Mouse (Mus musculus): ENCODE results near the gene Piezo1. TPM values are rescaled to one million over a fixed set of nuclear protein-coding genes. Genes with fewer than 3 reads are reported as not detected.
A peak's percentile ranks its signal among the peaks of the same experiment; 100 is the strongest.

The Piezo1 gene
- polyA plus RNA-seq, 1 experiment from 2014 or later = 14.3 TPM

DNA sequence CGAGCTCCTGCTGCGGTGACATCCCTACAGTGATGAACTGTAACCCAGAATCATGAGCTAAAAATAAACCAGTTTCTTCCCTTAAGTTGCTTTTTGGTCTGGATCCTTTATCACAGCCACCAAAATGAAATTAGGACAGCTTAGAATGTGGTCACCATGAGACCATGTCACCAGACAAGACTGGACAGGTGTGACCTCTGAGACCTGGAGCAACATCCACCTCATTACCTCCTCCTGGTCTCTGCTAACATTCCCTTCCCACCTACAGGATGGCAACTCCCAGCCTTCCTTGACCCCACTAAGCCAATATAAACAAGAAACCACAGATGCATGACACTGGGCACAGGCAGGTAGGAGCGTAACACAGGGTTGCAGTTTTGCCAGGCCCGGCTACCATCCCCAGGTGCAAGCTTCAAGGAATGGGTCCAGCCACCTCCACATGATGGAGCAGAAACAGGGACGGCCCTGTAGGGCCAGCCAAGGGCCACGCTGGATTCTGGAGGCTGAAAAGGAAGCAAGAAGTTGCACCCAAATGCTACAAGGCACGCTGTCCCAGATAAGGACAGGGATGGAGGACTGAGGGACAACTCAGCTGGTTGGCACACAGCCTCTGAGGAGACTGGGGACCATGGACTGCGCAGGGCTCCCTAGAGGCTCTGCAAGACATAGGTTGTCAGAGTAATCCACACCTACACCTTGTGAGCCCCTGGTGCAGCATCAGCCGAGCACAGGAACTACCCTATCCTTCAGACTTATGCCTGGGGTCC is 12.6 kb downstream of the Piezo1 start:
- no peak overlapping the region for H3K4me3 ChIP-seq (replicated peaks)
- no peaks in the 10 kb centered on the region; the same call in 1 of the 2 replicates for H3K36me3 ChIP-seq
- H3K27ac ChIP-seq (replicated peaks) = no peak overlapping the region
- no peak for ATAC-seq (ENCODE audit: insufficient number of reproducible peaks, low FRiP score, low TSS enrichment, low read depth)
- WGBS = 90% methylated on average over 9 of the region's 9 CpGs
- no peak overlapping the region for H3K4me2 ChIP-seq (replicated peaks)
- H3K9me3 ChIP-seq (replicated peaks) = no peaks in the 10 kb centered on the region
- H3K4me1 ChIP-seq = peaks cover 28% of the 10 kb centered on the region
- no peak overlapping the region for H3K9ac ChIP-seq
- H3K27me3 ChIP-seq = no peaks in the 10 kb centered on the region

DNA sequence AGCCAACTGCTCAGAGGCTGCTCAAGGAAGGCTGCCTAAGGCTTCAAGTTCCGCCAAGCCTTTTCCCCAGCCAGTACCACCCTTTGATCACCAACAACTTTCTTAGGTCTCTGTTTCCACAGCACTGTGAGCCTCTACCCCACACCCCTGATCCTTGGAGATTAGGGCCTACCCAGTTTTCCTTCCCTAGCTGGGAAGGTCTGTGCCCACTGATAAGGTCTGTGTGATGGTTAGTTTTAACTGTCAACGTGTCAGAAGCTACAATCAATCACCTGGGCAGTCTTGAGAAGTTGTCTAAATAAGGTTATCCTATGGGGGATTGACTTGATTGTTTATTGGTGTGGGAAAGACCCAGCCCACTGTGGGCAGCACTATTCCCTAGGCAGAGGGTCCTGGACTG is 13.3 kb downstream of the Piezo1 start:
- no peaks in the 10 kb centered on the region for H3K36me3 ChIP-seq
- peak overlapping the region; percentile 75 for H3K27ac ChIP-seq (replicated peaks)
- H3K9me3 ChIP-seq (replicated peaks) = no peaks in the 10 kb centered on the region
- no peak for ATAC-seq (ENCODE audit: insufficient number of reproducible peaks, low FRiP score, low TSS enrichment, low read depth)
- WGBS = 77% methylated on average over 2 of the region's 2 CpGs
- no peaks in the 10 kb centered on the region for H3K27me3 ChIP-seq
- H3K4me2 ChIP-seq (replicated peaks) = no peak overlapping the region
- H3K9ac ChIP-seq = no peak overlapping the region
- H3K4me1 ChIP-seq = peaks cover 28% of the 10 kb centered on the region
- H3K4me3 ChIP-seq (replicated peaks) = no peak overlapping the region

DNA sequence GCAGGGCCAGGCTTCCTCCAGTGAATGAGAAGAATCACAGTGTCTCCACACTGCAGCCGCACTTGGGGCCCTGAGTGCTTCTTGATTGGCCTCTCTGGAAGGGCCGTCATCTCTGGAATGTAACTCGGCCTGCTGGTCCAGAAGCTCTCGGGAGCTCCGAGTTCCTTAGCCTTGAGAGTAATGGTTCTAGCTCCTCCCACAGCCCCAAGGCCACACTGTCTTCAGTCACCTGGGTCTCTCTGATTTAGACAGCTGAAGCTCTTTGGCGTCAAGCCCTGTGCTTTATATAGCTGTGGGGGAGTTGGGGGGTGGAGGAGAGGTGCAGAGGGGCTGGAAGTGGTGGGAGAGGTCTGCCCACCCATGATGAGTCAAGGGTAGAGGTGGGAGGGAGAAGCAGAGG is 14.1 kb downstream of the Piezo1 start:
- no peak overlapping the region for H3K4me3 ChIP-seq (replicated peaks)
- peak; percentile 78 for ATAC-seq (ENCODE audit: insufficient number of reproducible peaks, low FRiP score, low TSS enrichment, low read depth)
- H3K36me3 ChIP-seq = no peaks in the 10 kb centered on the region
- H3K9ac ChIP-seq = no peak overlapping the region
- H3K4me2 ChIP-seq (replicated peaks) = peak overlapping the region; percentile 19; the same call in 1 of the 2 replicates
- H3K9me3 ChIP-seq (replicated peaks) = no peaks in the 10 kb centered on the region
- 20% methylated on average over 6 of the region's 6 CpGs for WGBS
- no peaks in the 10 kb centered on the region for H3K27me3 ChIP-seq
- peak overlapping the region; percentile 75 for H3K27ac ChIP-seq (replicated peaks)
- H3K4me1 ChIP-seq = peaks cover 28% of the 10 kb centered on the region

DNA sequence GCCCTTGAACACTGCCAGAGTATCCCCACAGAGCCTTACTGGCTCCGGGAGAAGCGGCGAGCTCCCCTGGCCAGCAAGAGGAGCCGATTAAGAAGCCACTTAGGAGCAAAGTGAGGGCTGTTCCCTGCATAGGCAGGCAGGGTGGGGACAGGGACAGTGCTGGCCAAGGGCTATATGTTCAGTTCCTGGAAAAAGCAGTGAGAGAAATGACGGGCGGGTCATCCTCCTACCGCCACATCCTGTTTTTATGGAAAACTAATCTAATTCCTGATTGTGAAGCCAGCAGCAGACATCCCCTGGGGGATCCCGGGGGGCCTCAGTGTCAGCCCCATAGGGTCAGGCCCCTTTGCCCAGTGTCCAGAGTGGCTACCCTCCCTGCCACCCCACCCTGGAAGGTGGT is 19.8 kb downstream of the Piezo1 start:
- Histone ChIP-seq H3K27me3 (no peaks in the 10 kb centered on the region), H3K4me1 (peaks cover 19% of the 10 kb centered on the region), H3K4me2 (replicated peaks) (no peak overlapping the region; the same call in 1 of the 2 replicates), H3K36me3 (no peaks in the 10 kb centered on the region), H3K27ac (replicated peaks) (peak overlapping the region; percentile 58; the same call in 1 of the 2 replicates), H3K4me3 (replicated peaks) (no peak overlapping the region), H3K9me3 (replicated peaks) (no peaks in the 10 kb centered on the region), H3K9ac (no peak overlapping the region)
- WGBS = 73% methylated on average over 8 of the region's 8 CpGs
- no peak for ATAC-seq (ENCODE audit: insufficient number of reproducible peaks, low FRiP score, low TSS enrichment, low read depth)

GRCm38 (mm10) chr8:122529159-122529558 is 22.0 kb downstream of the Piezo1 start:
- H3K4me3 ChIP-seq (replicated peaks) = no peak overlapping the region
- no peaks in the 10 kb centered on the region for H3K36me3 ChIP-seq
- no peak overlapping the region for H3K27ac ChIP-seq (replicated peaks)
- H3K27me3 ChIP-seq = no peaks in the 10 kb centered on the region
- H3K9ac ChIP-seq = no peak overlapping the region
- H3K4me1 ChIP-seq = peaks cover 37% of the 10 kb centered on the region
- no peaks in the 10 kb centered on the region for H3K9me3 ChIP-seq (replicated peaks)
- H3K4me2 ChIP-seq (replicated peaks) = no peak overlapping the region
- WGBS = 87% methylated on average over 4 of the region's 4 CpGs
- ATAC-seq (ENCODE audit: insufficient number of reproducible peaks, low FRiP score, low TSS enrichment, low read depth) = no peak

DNA sequence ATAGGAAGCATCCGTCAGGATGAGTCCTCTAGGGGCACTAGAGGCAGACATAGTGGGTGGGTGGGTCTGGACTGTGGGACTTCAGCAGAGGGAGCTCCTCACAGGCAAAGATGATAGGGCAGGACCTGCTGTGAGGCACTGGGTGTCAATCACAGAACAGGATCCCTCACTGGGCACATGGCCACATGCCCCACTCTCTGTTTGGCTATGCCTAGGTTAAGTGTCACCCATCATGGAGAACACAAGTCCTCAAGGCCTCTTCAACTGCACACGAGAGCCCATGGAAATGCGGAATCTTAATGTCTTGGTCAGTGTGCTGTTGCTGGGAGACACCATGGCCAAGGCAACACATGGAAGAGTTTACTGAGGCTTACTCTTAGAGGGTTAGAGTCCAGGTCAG is 23.2 kb downstream of the Piezo1 start:
- no peak overlapping the region for H3K4me2 ChIP-seq (replicated peaks)
- ATAC-seq (ENCODE audit: insufficient number of reproducible peaks, low FRiP score, low TSS enrichment, low read depth) = no peak
- H3K4me3 ChIP-seq (replicated peaks) = no peak overlapping the region
- 91% methylated on average over 3 of the region's 3 CpGs for WGBS
- no peaks in the 10 kb centered on the region for H3K36me3 ChIP-seq
- H3K9me3 ChIP-seq (replicated peaks) = no peaks in the 10 kb centered on the region
- no peak overlapping the region for H3K9ac ChIP-seq
- peaks cover 50% of the 10 kb centered on the region for H3K4me1 ChIP-seq
- H3K27ac ChIP-seq (replicated peaks) = no peak overlapping the region
- no peaks in the 10 kb centered on the region for H3K27me3 ChIP-seq

DNA sequence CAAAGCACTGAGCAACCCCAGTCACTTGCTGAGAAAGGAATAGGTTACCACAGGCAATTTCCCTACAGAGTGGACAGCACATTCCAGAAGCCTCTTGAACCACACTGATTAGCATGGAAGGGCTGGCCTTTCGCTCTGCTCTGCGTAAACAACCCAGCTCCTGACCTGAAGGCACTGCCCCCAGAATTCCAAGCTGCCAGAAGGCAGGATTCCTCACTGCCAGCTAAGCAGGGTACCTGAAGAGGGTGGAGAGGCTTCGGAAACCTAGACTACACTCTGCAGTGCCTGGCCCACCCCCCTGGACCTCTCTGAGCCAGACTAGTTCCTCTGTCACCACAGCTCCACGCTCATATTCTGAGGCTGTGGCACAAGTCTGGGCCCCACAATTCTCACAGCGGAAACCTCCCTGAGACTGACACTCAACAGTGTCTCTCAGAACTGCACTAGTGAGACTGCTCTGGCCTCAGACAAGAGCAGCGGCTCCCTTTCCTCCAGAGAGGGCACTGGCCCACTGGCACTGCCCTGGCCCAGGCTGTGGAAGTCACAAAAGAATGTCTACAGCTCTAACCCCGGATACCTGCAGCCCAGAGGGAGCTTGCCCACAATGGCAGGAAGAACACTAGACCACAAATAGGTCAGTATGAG is 24.5 kb downstream of the Piezo1 start:
- no peak for ATAC-seq (ENCODE audit: insufficient number of reproducible peaks, low FRiP score, low TSS enrichment, low read depth)
- 46% methylated on average over 7 of the region's 7 CpGs for WGBS
- no peak overlapping the region for H3K4me3 ChIP-seq (replicated peaks)
- H3K36me3 ChIP-seq = no peaks in the 10 kb centered on the region
- H3K27ac ChIP-seq (replicated peaks) = peak overlapping the region; percentile 44
- peaks cover 52% of the 10 kb centered on the region for H3K4me1 ChIP-seq
- no peak overlapping the region for H3K9ac ChIP-seq
- H3K27me3 ChIP-seq = no peaks in the 10 kb centered on the region
- no peak overlapping the region for H3K4me2 ChIP-seq (replicated peaks)
- no peaks in the 10 kb centered on the region for H3K9me3 ChIP-seq (replicated peaks)

DNA sequence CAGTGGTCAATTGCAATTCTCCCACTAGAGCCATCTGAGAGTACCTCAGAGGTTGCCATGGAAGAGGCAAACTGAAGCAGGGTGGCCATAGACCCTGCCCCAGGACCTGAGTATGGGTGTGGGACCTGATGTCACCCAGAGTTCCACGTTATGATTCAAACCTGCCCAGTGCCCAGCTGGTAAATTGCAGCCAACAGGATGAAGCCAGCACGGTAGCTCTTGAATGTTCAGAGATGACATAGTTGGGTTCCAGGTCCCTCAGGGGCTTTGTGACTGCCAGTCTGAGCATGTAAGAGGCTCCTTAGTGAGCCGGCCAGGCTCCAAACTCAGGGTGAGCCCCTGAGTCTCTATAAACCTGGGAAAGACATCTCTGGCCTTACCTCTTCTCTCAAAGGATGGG is 25.0 kb downstream of the Piezo1 start:
- H3K36me3 ChIP-seq = no peaks in the 10 kb centered on the region
- H3K4me2 ChIP-seq (replicated peaks) = no peak overlapping the region
- WGBS = 60% methylated on average over 3 of the region's 3 CpGs
- no peak for ATAC-seq (ENCODE audit: insufficient number of reproducible peaks, low FRiP score, low TSS enrichment, low read depth)
- peak overlapping the region; percentile 44 for H3K27ac ChIP-seq (replicated peaks)
- no peak overlapping the region for H3K4me3 ChIP-seq (replicated peaks)
- H3K9me3 ChIP-seq (replicated peaks) = no peaks in the 10 kb centered on the region
- no peaks in the 10 kb centered on the region for H3K27me3 ChIP-seq
- peaks cover 47% of the 10 kb centered on the region for H3K4me1 ChIP-seq
- no peak overlapping the region for H3K9ac ChIP-seq

DNA sequence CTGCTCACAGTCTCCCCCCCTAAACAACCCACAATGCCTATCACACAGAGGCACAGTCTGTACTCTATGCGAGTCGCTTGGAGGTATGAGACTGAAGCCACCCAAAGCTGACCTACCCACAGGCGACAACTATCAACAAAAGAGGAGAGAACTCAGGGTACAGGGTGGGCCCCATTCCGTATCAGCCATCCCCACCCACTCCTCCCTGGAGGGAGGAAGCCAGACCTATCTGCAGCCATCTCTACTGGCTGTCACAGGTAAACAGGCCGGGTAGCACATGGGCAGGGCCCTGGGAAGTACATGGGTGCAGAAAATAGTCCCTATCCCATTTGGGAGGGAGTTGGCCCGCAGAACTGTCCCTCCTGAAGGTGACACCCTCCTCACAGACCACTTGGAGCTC is 26.1 kb downstream of the Piezo1 start:
- ATAC-seq (ENCODE audit: insufficient number of reproducible peaks, low FRiP score, low TSS enrichment, low read depth) = no peak
- Histone ChIP-seq H3K9me3 (replicated peaks) (no peaks in the 10 kb centered on the region), H3K36me3 (no peaks in the 10 kb centered on the region), H3K4me2 (replicated peaks) (no peak overlapping the region), H3K4me1 (peaks cover 46% of the 10 kb centered on the region), H3K27ac (replicated peaks) (peak overlapping the region; percentile 44; the same call in 1 of the 2 replicates), H3K4me3 (replicated peaks) (no peak overlapping the region), H3K27me3 (no peaks in the 10 kb centered on the region), H3K9ac (no peak overlapping the region)
- 67% methylated on average over 6 of the region's 6 CpGs for WGBS

GRCm38 (mm10) chr8:122524506-122524905 is 26.6 kb downstream of the Piezo1 start:
- no peak for ATAC-seq (ENCODE audit: insufficient number of reproducible peaks, low FRiP score, low TSS enrichment, low read depth)
- Histone ChIP-seq H3K27ac (replicated peaks) (peak overlapping the region; percentile 83), H3K4me3 (replicated peaks) (no peak overlapping the region), H3K4me2 (replicated peaks) (peak overlapping the region; percentile 28; the same call in 1 of the 2 replicates), H3K27me3 (no peaks in the 10 kb centered on the region), H3K9me3 (replicated peaks) (no peaks in the 10 kb centered on the region), H3K36me3 (no peaks in the 10 kb centered on the region), H3K4me1 (peaks cover 46% of the 10 kb centered on the region), H3K9ac (no peak overlapping the region)
- 74% methylated on average over 6 of the region's 6 CpGs for WGBS

GRCm38 (mm10) chr8:122523652-122524360 is 27.3 kb downstream of the Piezo1 start:
- peak overlapping the region; percentile 28 for H3K4me2 ChIP-seq (replicated peaks)

More at GRCm38 (mm10) chr8:122523652-122524360, 27.3 kb downstream of the Piezo1 start:
- Histone ChIP-seq H3K9ac (no peak overlapping the region), H3K27me3 (no peaks in the 10 kb centered on the region), H3K4me1 (peaks cover 47% of the 10 kb centered on the region), H3K4me3 (replicated peaks) (no peak overlapping the region), H3K36me3 (no peaks in the 10 kb centered on the region), H3K27ac (replicated peaks) (peak overlapping the region; percentile 83), H3K9me3 (replicated peaks) (no peaks in the 10 kb centered on the region)
- 17% methylated on average over 23 of the region's 23 CpGs for WGBS
- ATAC-seq (ENCODE audit: insufficient number of reproducible peaks, low FRiP score, low TSS enrichment, low read depth) = peak; percentile 31
